Mouse (Mus musculus): ENCODE results near the gene Vegfb. TPM values are rescaled to one million over a fixed set of nuclear protein-coding genes. Genes with fewer than 3 reads are reported as not detected.

Vegfb gene
- polyA plus RNA-seq, 2 experiments = 44.9 to 46.7 TPM

GRCm38 (mm10) chr19:6949532-6949931 is 37.9 kb downstream of the Vegfb start:
- Histone ChIP-seq H3K27me3 (ENCODE audit: control insufficient read depth, insufficient read depth, low read length) (no peaks in the 10 kb centered on the region), H3K36me3 (ENCODE audit: control insufficient read depth, insufficient read depth, low read length) (peaks cover 22% of the 10 kb centered on the region), H3K9ac (ENCODE audit: low read depth, low read length, severe bottlenecking) (no peak overlapping the region), H3K4me1 (ENCODE audit: control insufficient read depth, insufficient read depth, low read length) (peaks cover 18% of the 10 kb centered on the region), H3K4me2 (replicated peaks; ENCODE audit: low read depth, low read length, severe bottlenecking) (no peak overlapping the region), H3K27ac (replicated peaks; ENCODE audit: low read depth, low read length) (no peak overlapping the region), H3K9me3 (ENCODE audit: control insufficient read depth, low read length) (no peaks in the 10 kb centered on the region), H3K4me3 (replicated peaks; ENCODE audit: low read length) (no peak overlapping the region)
- ATAC-seq (ENCODE audit: low FRiP score, low read depth) (no peak), DNase-seq (ENCODE audit: low spot score) (no peak)
- no peak for TF ChIP-seq POLR2A (IDR thresholded peaks at IDR 0.05; ENCODE audit: borderline replicate concordance, extremely low read depth, insufficient read depth, insufficient read length)
- WGBS = 89% methylated on average over 5 of the region's 5 CpGs

- Histone ChIP-seq H3K27me3 (ENCODE audit: control insufficient read depth, insufficient read depth, low read length) (no peaks in the 10 kb centered on the region), H3K27ac (replicated peaks; ENCODE audit: low read depth, low read length) (no peak overlapping the region), H3K9me3 (ENCODE audit: control insufficient read depth, low read length) (no peaks in the 10 kb centered on the region), H3K4me3 (replicated peaks; ENCODE audit: low read length) (no peak overlapping the region), H3K36me3 (ENCODE audit: control insufficient read depth, insufficient read depth, low read length) (peaks cover 12% of the 10 kb centered on the region), H3K4me2 (replicated peaks; ENCODE audit: low read depth, low read length, severe bottlenecking) (no peak overlapping the region), H3K4me1 (ENCODE audit: control insufficient read depth, insufficient read depth, low read length) (peaks cover 18% of the 10 kb centered on the region), H3K9ac (ENCODE audit: low read depth, low read length, severe bottlenecking) (no peak overlapping the region)
- ATAC-seq (ENCODE audit: low FRiP score, low read depth) = no peak
- 81% methylated on average over 4 of the region's 4 CpGs for WGBS
- no peak for TF ChIP-seq POLR2A (IDR thresholded peaks at IDR 0.05; ENCODE audit: borderline replicate concordance, extremely low read depth, insufficient read depth, insufficient read length)
- no peak for DNase-seq (ENCODE audit: low spot score)
Measured at GRCm38 (mm10) chr19:6948186-6948585, 39.3 kb downstream of the Vegfb start.

- WGBS = 52% methylated on average over 4 of the region's 4 CpGs
- no peak overlapping the region for H3K27ac ChIP-seq (replicated peaks; ENCODE audit: low read depth, low read length)
- no peak for ATAC-seq (ENCODE audit: low FRiP score, low read depth)
Measured at GRCm38 (mm10) chr19:6947742-6948141, 39.7 kb downstream of the Vegfb start.

GRCm38 (mm10) chr19:6943709-6944108 is 43.7 kb downstream of the Vegfb start:
- Histone ChIP-seq H3K27me3 (ENCODE audit: control insufficient read depth, insufficient read depth, low read length) (no peaks in the 10 kb centered on the region), H3K9me3 (ENCODE audit: control insufficient read depth, low read length) (no peaks in the 10 kb centered on the region), H3K27ac (replicated peaks; ENCODE audit: low read depth, low read length) (no peak overlapping the region), H3K36me3 (ENCODE audit: control insufficient read depth, insufficient read depth, low read length) (peaks cover 12% of the 10 kb centered on the region), H3K4me3 (replicated peaks; ENCODE audit: low read length) (no peak overlapping the region), H3K4me1 (ENCODE audit: control insufficient read depth, insufficient read depth, low read length) (peaks cover 13% of the 10 kb centered on the region), H3K4me2 (replicated peaks; ENCODE audit: low read depth, low read length, severe bottlenecking) (no peak overlapping the region), H3K9ac (ENCODE audit: low read depth, low read length, severe bottlenecking) (no peak overlapping the region)
- no peak for TF ChIP-seq POLR2A (IDR thresholded peaks at IDR 0.05; ENCODE audit: borderline replicate concordance, extremely low read depth, insufficient read depth, insufficient read length)
- no peak for ATAC-seq (ENCODE audit: low FRiP score, low read depth)
- no peak for DNase-seq (ENCODE audit: low spot score)
- 94% methylated on average over 6 of the region's 6 CpGs for WGBS

More at GRCm38 (mm10) chr19:6947742-6948141, 39.7 kb downstream of the Vegfb start:
- H3K36me3 ChIP-seq (ENCODE audit: control insufficient read depth, insufficient read depth, low read length) = peaks cover 12% of the 10 kb centered on the region
- TF ChIP-seq POLR2A (IDR thresholded peaks at IDR 0.05; ENCODE audit: borderline replicate concordance, extremely low read depth, insufficient read depth, insufficient read length) = no peak
- no peaks in the 10 kb centered on the region for H3K27me3 ChIP-seq (ENCODE audit: control insufficient read depth, insufficient read depth, low read length)
- H3K4me3 ChIP-seq (replicated peaks; ENCODE audit: low read length) = no peak overlapping the region
- peaks cover 18% of the 10 kb centered on the region for H3K4me1 ChIP-seq (ENCODE audit: control insufficient read depth, insufficient read depth, low read length)
- H3K4me2 ChIP-seq (replicated peaks; ENCODE audit: low read depth, low read length, severe bottlenecking) = no peak overlapping the region
- no peak for DNase-seq (ENCODE audit: low spot score)
- H3K9ac ChIP-seq (ENCODE audit: low read depth, low read length, severe bottlenecking) = no peak overlapping the region
- no peaks in the 10 kb centered on the region for H3K9me3 ChIP-seq (ENCODE audit: control insufficient read depth, low read length)

GRCm38 (mm10) chr19:6942764-6943163 is 44.7 kb downstream of the Vegfb start:
- TF ChIP-seq POLR2A (IDR thresholded peaks at IDR 0.05; ENCODE audit: borderline replicate concordance, extremely low read depth, insufficient read depth, insufficient read length) = no peak
- DNase-seq (ENCODE audit: low spot score) = no peak
- Histone ChIP-seq H3K4me2 (replicated peaks; ENCODE audit: low read depth, low read length, severe bottlenecking) (peak overlapping the region; percentile 80), H3K4me1 (ENCODE audit: control insufficient read depth, insufficient read depth, low read length) (peaks cover 13% of the 10 kb centered on the region), H3K4me3 (replicated peaks; ENCODE audit: low read length) (peak overlapping the region; percentile 65), H3K27ac (replicated peaks; ENCODE audit: low read depth, low read length) (peak overlapping the region; percentile 90), H3K27me3 (ENCODE audit: control insufficient read depth, insufficient read depth, low read length) (no peaks in the 10 kb centered on the region), H3K36me3 (ENCODE audit: control insufficient read depth, insufficient read depth, low read length) (peaks cover 9% of the 10 kb centered on the region), H3K9ac (ENCODE audit: low read depth, low read length, severe bottlenecking) (peak overlapping the region; percentile 76), H3K9me3 (ENCODE audit: control insufficient read depth, low read length) (no peaks in the 10 kb centered on the region)
- ATAC-seq (ENCODE audit: low FRiP score, low read depth) = no peak
- 28% methylated on average over 5 of the region's 5 CpGs for WGBS

- Histone ChIP-seq H3K36me3 (ENCODE audit: control insufficient read depth, insufficient read depth, low read length) (peaks cover 9% of the 10 kb centered on the region), H3K4me2 (replicated peaks; ENCODE audit: low read depth, low read length, severe bottlenecking) (peak within 1 kb of the TSS; percentile 80), H3K27ac (replicated peaks; ENCODE audit: low read depth, low read length) (peak within 1 kb of the TSS; percentile 90), H3K4me3 (replicated peaks; ENCODE audit: low read length) (peak within 1 kb of the TSS; percentile 65), H3K9ac (ENCODE audit: low read depth, low read length, severe bottlenecking) (peak within 1 kb of the TSS; percentile 76), H3K27me3 (ENCODE audit: control insufficient read depth, insufficient read depth, low read length) (no peaks in the 10 kb centered on the region), H3K9me3 (ENCODE audit: control insufficient read depth, low read length) (no peaks in the 10 kb centered on the region), H3K4me1 (ENCODE audit: control insufficient read depth, insufficient read depth, low read length) (peaks cover 13% of the 10 kb centered on the region)
- 0% methylated on average over 27 of the region's 27 CpGs for WGBS
- TF ChIP-seq POLR2A (IDR thresholded peaks at IDR 0.05; ENCODE audit: borderline replicate concordance, extremely low read depth, insufficient read depth, insufficient read length) = peak; percentile 69; the same call in 1 of the 2 replicates
- ATAC-seq (ENCODE audit: low FRiP score, low read depth) (peak; percentile 88), DNase-seq (ENCODE audit: low spot score) (peak; percentile 93)
Measured at GRCm38 (mm10) chr19:6942249-6942691, 45.2 kb downstream of the Vegfb start, which contains the start of gene Gpr137. Gene Gpr137, minus strand, starts transcription at chr19:6942480.
